Mouse (Mus musculus): ENCODE measurements around the gene Pfkm. TPM values are rescaled to one million over a fixed set of nuclear protein-coding genes. Genes with fewer than 3 reads are reported as not detected.
A peak's percentile ranks its signal among the peaks of the same experiment; 100 is the strongest.

Gene Pfkm
- total and polyA plus RNA-seq, 3 experiments: 33.5 to 73.6 (median 46.1) TPM

DNA sequence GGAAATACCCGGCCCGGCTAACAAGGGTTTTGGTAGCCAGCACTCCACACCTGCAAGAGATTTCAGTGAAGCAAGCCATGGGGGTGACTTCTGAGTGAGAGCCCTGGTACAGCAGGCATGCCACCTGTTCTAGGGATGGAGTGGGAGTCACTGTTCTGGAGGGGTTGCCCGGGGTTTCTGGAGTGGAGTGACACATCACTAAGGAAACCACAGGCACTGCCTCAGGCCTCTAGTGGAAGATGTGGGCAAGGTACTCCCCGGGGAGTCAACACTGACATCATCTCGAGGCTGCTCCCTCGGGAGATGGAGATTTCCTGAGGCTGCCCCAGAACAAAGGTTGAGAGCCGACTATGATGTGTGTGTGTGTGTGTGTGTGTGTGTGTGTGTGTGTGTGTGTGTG is 78.0 kb downstream of the Pfkm start:
- no peak for DNase-seq

DNA sequence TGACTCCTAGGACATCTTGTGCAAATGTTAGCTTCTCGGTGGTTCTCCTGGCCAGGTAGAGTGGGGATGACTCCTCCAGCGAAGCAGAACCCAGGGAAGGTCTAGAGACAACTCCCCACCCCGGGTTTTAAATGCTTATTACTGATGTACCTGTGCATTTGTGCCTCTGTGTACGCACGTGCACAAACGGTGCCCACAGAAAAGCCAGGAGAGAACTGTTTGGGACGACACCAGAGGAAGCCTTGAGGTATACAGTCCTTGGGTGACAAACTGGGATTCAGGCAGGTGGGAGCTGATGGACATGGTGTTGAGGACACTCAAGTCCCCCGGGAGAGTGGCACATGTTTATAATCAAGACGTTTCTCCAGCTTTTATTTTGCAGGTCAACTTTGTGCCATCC is 78.5 kb downstream of the Pfkm start:
- no peak for DNase-seq

DNA sequence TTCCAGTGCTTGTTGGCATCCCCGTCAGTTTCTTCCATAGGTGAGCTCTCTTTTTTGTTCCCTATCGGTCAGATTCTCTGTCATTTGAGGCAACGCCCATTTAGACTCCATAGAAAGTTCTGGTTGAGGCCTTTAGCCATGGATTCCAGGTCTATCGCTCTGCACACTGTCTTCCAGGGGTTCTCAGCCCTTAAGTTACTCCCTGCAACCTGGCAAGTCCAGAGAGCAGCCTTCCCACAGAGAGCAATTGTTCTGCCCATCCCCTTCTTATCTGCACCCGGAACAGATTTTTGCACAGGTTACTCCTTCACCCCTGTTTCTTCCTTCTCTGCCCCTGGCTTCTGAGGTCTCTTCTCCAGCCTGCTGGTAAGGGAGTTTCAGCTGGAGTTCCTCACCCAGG is 79.7 kb downstream of the Pfkm start:
- DNase-seq: no peak

DNA sequence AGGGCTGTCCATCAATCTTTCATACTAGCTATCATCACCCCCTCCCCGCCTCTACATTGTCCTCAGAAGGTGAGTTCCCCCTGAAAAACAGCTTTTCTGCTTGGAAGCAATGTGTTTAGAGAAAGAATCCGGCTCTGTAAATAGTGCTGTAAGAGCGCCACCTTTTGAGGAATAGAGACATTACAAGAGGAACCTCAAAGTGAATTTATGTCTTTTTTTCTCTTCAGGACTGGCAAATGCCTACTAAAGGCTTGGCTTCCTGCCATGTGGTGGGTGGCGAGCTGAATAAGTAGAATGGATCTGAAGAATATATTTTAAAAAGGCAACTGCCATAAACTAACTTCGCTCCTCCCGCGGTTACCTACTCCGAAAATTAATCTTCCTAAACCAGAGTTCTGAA is 81.4 kb downstream of the Pfkm start:
- DNase-seq: no peak

DNA sequence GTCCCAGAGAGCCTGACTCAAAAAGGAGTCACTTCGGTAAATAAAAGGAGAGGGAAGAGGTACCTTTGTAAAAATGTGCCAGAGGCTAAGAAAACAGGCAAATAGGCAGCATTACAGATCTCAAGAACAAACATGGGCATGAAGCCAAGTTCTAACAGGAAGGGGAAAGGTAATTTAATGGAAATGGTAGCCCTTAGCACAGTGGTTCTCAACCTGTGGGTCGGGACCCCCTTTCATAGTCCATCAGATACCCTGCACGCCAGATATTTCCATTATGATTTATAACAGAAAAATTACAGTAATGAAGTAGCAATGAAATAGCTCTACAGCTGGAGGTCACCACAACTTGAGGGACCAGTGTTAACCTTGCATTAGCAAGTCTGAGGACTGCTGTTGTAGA is 84.9 kb downstream of the Pfkm start:
- no peak for DNase-seq

DNA sequence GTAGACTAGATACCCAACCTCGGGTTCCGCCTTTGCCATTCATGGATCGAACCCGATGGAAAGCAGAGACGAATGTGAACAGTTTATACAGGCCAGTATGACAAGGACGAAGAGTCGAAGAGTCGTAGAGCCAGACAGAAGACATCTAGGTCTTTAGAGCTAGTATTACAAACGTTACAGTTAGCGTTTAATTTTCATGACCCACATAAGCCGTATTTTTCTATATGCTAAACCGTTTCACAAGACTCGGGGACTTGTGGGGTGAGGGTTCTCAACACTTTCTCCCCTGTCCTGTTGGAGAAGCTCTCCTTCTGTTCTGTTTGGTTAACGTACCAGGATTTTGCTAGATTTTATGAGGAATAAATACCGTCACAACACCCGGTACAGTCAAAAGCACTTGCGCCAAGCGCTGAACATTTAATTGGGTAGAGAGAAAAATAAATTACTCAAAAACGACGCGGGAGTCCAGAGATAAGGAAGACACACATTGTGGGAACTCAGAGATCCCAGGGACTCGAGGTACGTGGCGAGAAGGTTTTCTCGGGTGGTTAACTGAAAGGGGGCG is 88.3 kb downstream of the Pfkm start:
- no peak for DNase-seq

DNA sequence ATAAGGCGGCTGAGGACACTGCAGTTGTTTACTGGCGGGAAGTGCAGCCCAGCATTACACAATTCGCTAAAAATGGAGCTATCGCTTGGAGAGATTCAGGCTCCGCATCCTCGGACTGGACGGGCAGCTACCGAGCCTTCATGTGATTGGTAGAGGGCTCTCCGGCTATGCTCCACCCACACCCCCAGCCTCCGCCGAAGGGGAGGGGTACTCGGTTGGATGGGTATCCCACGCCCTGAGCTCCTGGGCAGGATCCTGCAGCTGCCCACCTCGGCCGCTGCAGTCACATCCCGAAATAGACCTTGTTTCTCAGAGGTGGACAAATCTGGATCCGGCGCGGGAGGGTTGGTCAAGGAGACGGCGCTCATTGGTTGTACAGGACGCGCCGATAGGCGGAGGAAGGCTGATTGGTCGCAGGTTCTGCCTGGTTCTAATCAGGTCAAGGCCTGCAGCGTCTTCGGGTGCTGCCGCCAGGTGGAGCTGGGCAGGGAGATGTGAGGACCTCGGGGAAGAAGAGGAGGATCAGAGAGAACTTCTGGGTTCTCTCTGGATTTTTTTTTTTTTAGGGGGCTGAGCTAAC is 88.8 kb downstream of the Pfkm start:
- DNase-seq: peak; percentile 95

Other genes with a start within 250 kb of the Pfkm start
- gene Hdac7, start 248.1 kb upstream of the Pfkm start, total RNA-seq (2021): 10 to 100 TPM; 52.5 to 65.1 TPM
- 256 and 263 TPM in 2 replicates for gene Hdac7, start 248.1 kb upstream of the Pfkm start, polyA plus RNA-seq (2012; rRNA removed)
- gene Vdr, start 182.0 kb upstream of the Pfkm start, total RNA-seq (2021): 10 to 100 TPM in 1 of 2 experiments, 1 to 10 TPM in 1; 6.6 to 17.1 TPM
- 2.7 and 5.8 TPM in 2 replicates for gene Vdr, start 182.0 kb upstream of the Pfkm start, polyA plus RNA-seq (2012; rRNA removed)
- 10 to 100 TPM; 51.5 to 54.2 TPM for gene Tmem106c, start 128.4 kb upstream of the Pfkm start, total RNA-seq (2021)
- gene Tmem106c, start 128.4 kb upstream of the Pfkm start, polyA plus RNA-seq (2012; rRNA removed): 44.4 and 45.4 TPM in 2 replicates
- gene Col2a1, start 87.9 kb upstream of the Pfkm start, total RNA-seq (2021): not detected
- gene Col2a1, start 87.9 kb upstream of the Pfkm start, polyA plus RNA-seq (2012; rRNA removed): 0.03 TPM in 2 replicates
- gene Senp1, start 1.2 kb downstream of the Pfkm start, total RNA-seq (2021): 10 to 100 TPM; 15.7 to 16.5 TPM
- 4.1 and 5.1 TPM in 2 replicates for gene Senp1, start 1.2 kb downstream of the Pfkm start, polyA plus RNA-seq (2012; rRNA removed)
- gene Asb8, start 73.0 kb downstream of the Pfkm start, total RNA-seq (2021): 10 to 100 TPM; 37.3 to 43.0 TPM
- gene Asb8, start 73.0 kb downstream of the Pfkm start, polyA plus RNA-seq (2012; rRNA removed): 25.3 and 28.5 TPM in 2 replicates
- under 1 TPM; 0.75 to 0.90 TPM for gene Ccdc184, start 74.6 kb downstream of the Pfkm start, total RNA-seq (2021)
- gene Ccdc184, start 74.6 kb downstream of the Pfkm start, polyA plus RNA-seq (2012; rRNA removed): 1.0 and 1.5 TPM in 2 replicates
- not detected for gene Olfr288, start 103.0 kb downstream of the Pfkm start, total RNA-seq (2021)
- not detected in 2 replicates for gene Olfr288, start 103.0 kb downstream of the Pfkm start, polyA plus RNA-seq (2012; rRNA removed)
- gene Gm44579, start 128.4 kb downstream of the Pfkm start, total RNA-seq (2021): not detected
- not detected in 2 replicates for gene Gm44579, start 128.4 kb downstream of the Pfkm start, polyA plus RNA-seq (2012; rRNA removed)
- gene Olfr287, start 128.5 kb downstream of the Pfkm start, total RNA-seq (2021): not detected
- gene Olfr287, start 128.5 kb downstream of the Pfkm start, polyA plus RNA-seq (2012; rRNA removed): not detected in 2 replicates
- not detected for gene Olfr286, start 141.9 kb downstream of the Pfkm start, total RNA-seq (2021)
- not detected in 2 replicates for gene Olfr286, start 141.9 kb downstream of the Pfkm start, polyA plus RNA-seq (2012; rRNA removed)
- not detected for gene H1fnt, start 164.7 kb downstream of the Pfkm start, total RNA-seq (2021)
- not detected in 2 replicates for gene H1fnt, start 164.7 kb downstream of the Pfkm start, polyA plus RNA-seq (2012; rRNA removed)
- gene Zfp641, start 203.6 kb downstream of the Pfkm start, total RNA-seq (2021): 1 to 10 TPM; 3.2 to 3.8 TPM
- gene Zfp641, start 203.6 kb downstream of the Pfkm start, polyA plus RNA-seq (2012; rRNA removed): 2.3 and 2.5 TPM in 2 replicates
- gene Olfr285, start 224.8 kb downstream of the Pfkm start, total RNA-seq (2021): not detected
- not detected in 2 replicates for gene Olfr285, start 224.8 kb downstream of the Pfkm start, polyA plus RNA-seq (2012; rRNA removed)
- gene Olfr284, start 248.4 kb downstream of the Pfkm start, total RNA-seq (2021): not detected
- gene Olfr284, start 248.4 kb downstream of the Pfkm start, polyA plus RNA-seq (2012; rRNA removed): not detected in 2 replicates